Mouse (Mus musculus): ENCODE data around the gene Pinlyp. TPM values are rescaled to one million over a fixed set of nuclear protein-coding genes. Genes with fewer than 3 reads are reported as not detected.

Gene Pinlyp
- polyA plus RNA-seq, 1 experiment from 2014 or later, result 0.21 TPM

GRCm38 (mm10) chr7:24577811-24578210 is 31.9 kb upstream of the Pinlyp start:
- no peak overlapping the region for H3K27ac ChIP-seq
- 89% methylated on average over 10 of the region's 10 CpGs for WGBS
- H3K36me3 ChIP-seq, result peaks cover 6% of the 10 kb centered on the region
- no peaks in the 10 kb centered on the region for H3K9me3 ChIP-seq
- H3K4me1 ChIP-seq, result peaks cover 6% of the 10 kb centered on the region; the same call in 1 of the 2 replicates
- DNase-seq (ENCODE audit: low spot score), result no peak
- H3K4me3 ChIP-seq, result no peak overlapping the region
- H3K27me3 ChIP-seq (ENCODE audit: insufficient read depth, poor library complexity, severe bottlenecking), result no peaks in the 10 kb centered on the region

DNA sequence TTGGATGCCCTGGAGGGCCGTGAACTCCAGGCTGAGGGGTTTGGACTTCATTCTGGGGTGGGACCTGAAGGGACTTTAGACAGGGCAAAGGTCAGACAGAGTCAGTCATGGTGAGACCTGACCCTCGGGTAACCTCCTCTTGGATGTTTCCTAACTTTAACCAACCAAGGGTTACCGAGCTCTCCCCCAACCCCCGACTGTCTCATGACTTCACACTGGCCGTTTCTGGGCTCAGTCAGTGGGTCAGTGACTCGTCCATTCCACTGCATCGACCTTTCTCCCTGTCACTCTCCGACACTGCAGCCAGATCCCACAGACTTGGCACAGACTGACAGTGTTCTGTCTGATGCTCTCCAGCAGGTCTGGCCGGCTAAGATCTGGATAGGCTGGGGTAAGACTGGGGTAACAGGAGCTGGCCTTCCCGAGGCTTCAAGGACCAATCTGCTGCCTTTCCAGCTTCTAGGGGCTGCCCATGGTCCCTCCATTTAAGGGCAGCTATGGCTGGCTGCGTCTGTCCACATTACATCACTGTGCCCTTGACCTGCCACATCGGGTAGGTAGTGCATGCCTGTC is 28.4 kb upstream of the Pinlyp start:
- H3K9me3 ChIP-seq, result no peaks in the 10 kb centered on the region
- no peaks in the 10 kb centered on the region for H3K27me3 ChIP-seq (ENCODE audit: insufficient read depth, poor library complexity, severe bottlenecking)
- H3K27ac ChIP-seq, result no peak overlapping the region
- H3K4me1 ChIP-seq, result peaks cover 6% of the 10 kb centered on the region; the same call in 1 of the 2 replicates
- H3K4me3 ChIP-seq, result no peak overlapping the region
- WGBS, result 62% methylated on average over 12 of the region's 12 CpGs
- no peak for DNase-seq (ENCODE audit: low spot score)
- H3K36me3 ChIP-seq, result peaks cover 37% of the 10 kb centered on the region

DNA sequence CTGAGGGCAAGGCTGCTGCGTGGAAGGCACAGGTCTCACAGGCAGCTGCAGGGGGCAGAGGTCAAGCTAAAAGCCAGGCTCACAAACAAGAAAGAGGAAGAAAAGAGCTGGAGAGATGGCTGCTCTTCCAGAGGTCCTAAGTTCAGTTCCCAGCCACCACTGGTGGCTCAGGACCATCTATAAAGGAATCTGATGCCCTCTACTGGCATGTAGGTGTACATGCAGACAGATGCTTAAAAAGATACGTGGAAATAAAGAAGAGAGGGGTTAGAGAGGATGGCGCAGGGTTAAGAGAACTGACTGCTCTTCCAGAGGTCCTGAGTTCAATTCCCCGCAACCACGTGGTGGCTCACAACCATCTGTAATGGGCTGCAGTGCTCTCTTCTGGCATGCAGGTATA is 26.5 kb upstream of the Pinlyp start:
- no peaks in the 10 kb centered on the region for H3K27me3 ChIP-seq (ENCODE audit: insufficient read depth, poor library complexity, severe bottlenecking)
- WGBS, result 56% methylated on average over 5 of the region's 5 CpGs
- H3K9me3 ChIP-seq, result no peaks in the 10 kb centered on the region
- no peak overlapping the region for H3K27ac ChIP-seq
- no peak for DNase-seq (ENCODE audit: low spot score)
- H3K4me1 ChIP-seq, result peaks cover 6% of the 10 kb centered on the region; the same call in 1 of the 2 replicates
- H3K36me3 ChIP-seq, result peaks cover 49% of the 10 kb centered on the region
- H3K4me3 ChIP-seq, result no peak overlapping the region

- no peak overlapping the region for H3K27ac ChIP-seq
- H3K27me3 ChIP-seq (ENCODE audit: insufficient read depth, poor library complexity, severe bottlenecking), result no peaks in the 10 kb centered on the region
- 81% methylated on average over 4 of the region's 4 CpGs for WGBS
- no peak overlapping the region for H3K4me3 ChIP-seq
- H3K4me1 ChIP-seq, result peaks cover 6% of the 10 kb centered on the region; the same call in 1 of the 2 replicates
- no peak for DNase-seq (ENCODE audit: low spot score)
- no peaks in the 10 kb centered on the region for H3K9me3 ChIP-seq
- H3K36me3 ChIP-seq, result peaks cover 63% of the 10 kb centered on the region
Observed at GRCm38 (mm10) chr7:24571071-24571470, 25.2 kb upstream of the Pinlyp start.

DNA sequence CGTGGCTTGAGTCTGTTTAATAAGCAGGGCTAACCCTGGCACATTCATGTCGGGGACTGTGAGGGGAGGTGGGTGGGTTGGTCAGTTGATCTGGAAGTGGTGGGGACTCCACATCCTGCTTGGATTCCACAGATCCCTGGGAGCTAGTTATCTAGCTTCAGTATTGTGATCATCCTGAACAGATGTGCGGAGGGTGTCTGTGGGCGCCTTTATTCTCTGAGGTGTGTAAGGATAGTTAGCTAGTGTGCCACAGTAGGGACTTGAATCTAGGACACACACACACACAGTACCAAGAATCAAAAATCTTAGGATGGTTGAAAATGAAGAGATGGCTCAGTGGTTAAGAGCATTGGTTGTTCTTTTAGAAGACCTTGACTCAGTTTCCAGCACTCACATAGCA is 22.6 kb upstream of the Pinlyp start:
- peaks cover 82% of the 10 kb centered on the region for H3K36me3 ChIP-seq
- 92% methylated on average over 4 of the region's 4 CpGs for WGBS
- no peaks in the 10 kb centered on the region for H3K27me3 ChIP-seq (ENCODE audit: insufficient read depth, poor library complexity, severe bottlenecking)
- no peak overlapping the region for H3K27ac ChIP-seq
- H3K4me3 ChIP-seq, result no peak overlapping the region
- no peak for DNase-seq (ENCODE audit: low spot score)
- no peaks in the 10 kb centered on the region for H3K9me3 ChIP-seq
- 0 out of 2 replicates have a peak, but pooled peaks cover 1% of the 10 kb centered on the region for H3K4me1 ChIP-seq

DNA sequence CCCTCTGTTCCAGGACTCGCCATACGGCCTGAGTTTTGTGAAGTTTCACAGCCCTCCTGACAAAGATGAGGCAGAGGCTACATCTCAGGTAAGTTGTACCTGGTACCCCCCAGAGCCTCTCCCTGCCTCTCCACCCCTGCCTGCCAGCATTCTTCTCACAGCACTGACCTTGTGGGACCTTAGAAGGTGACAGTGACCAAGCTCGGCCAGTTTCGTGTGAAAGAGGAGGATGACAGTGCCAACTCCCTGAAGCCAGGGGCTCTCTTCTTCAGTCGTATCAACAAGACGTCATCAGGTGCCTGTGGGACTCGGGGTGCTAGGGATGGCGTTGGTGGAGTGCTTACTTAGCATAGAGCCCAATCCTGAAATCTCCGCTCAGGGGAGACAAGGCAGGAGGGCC is 20.3 kb upstream of the Pinlyp start:
- H3K36me3 ChIP-seq, result peaks cover 78% of the 10 kb centered on the region
- no peaks in the 10 kb centered on the region for H3K9me3 ChIP-seq
- H3K4me3 ChIP-seq, result no peak overlapping the region
- 88% methylated on average over 9 of the region's 9 CpGs for WGBS
- no peak for DNase-seq (ENCODE audit: low spot score)
- no peaks in the 10 kb centered on the region for H3K4me1 ChIP-seq
- H3K27me3 ChIP-seq (ENCODE audit: insufficient read depth, poor library complexity, severe bottlenecking), result no peaks in the 10 kb centered on the region
- H3K27ac ChIP-seq, result no peak overlapping the region

DNA sequence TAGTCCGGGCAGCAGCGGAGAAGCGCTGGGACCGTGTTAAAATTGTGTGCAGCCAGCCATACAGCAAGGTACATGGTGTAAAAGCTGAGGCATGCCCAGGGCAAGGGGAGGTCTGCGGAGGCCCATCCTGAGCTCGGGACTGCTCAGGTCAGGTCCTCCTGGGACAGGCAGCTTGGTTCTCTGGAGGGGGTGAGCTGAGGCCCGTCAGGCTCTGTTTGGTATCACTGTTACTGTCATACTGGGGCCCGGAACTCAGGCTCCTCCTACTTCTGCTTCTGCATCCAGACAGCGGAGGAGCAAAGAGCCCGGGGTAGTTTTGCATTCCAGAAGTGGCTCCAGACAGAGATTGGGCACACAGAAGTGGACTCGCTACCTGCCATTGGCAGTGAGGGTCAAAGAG is 19.7 kb upstream of the Pinlyp start:
- no peak overlapping the region for H3K4me3 ChIP-seq
- no peaks in the 10 kb centered on the region for H3K27me3 ChIP-seq (ENCODE audit: insufficient read depth, poor library complexity, severe bottlenecking)
- H3K9me3 ChIP-seq, result no peaks in the 10 kb centered on the region
- H3K4me1 ChIP-seq, result no peaks in the 10 kb centered on the region
- WGBS, result 90% methylated on average over 11 of the region's 11 CpGs
- H3K36me3 ChIP-seq, result peaks cover 78% of the 10 kb centered on the region
- H3K27ac ChIP-seq, result no peak overlapping the region
- no peak for DNase-seq (ENCODE audit: low spot score)

- WGBS, result 58% methylated on average over 6 of the region's 6 CpGs
- no peak for DNase-seq (ENCODE audit: low spot score)
- H3K27ac ChIP-seq, result no peak overlapping the region
- H3K27me3 ChIP-seq (ENCODE audit: insufficient read depth, poor library complexity, severe bottlenecking), result no peaks in the 10 kb centered on the region
- no peaks in the 10 kb centered on the region for H3K4me1 ChIP-seq
- no peaks in the 10 kb centered on the region for H3K9me3 ChIP-seq
- no peak overlapping the region for H3K4me3 ChIP-seq
- H3K36me3 ChIP-seq, result peaks cover 78% of the 10 kb centered on the region
Observed at GRCm38 (mm10) chr7:24564607-24565265, 18.8 kb upstream of the Pinlyp start.

GRCm38 (mm10) chr7:24563837-24564206 is 17.9 kb upstream of the Pinlyp start:
- H3K27ac ChIP-seq, result no peak overlapping the region
- no peaks in the 10 kb centered on the region for H3K4me1 ChIP-seq
- H3K9me3 ChIP-seq, result no peaks in the 10 kb centered on the region
- DNase-seq (ENCODE audit: low spot score), result no peak
- no peaks in the 10 kb centered on the region for H3K27me3 ChIP-seq (ENCODE audit: insufficient read depth, poor library complexity, severe bottlenecking)
- WGBS, result 85% methylated on average over 4 of the region's 4 CpGs
- no peak overlapping the region for H3K4me3 ChIP-seq
- H3K36me3 ChIP-seq, result peaks cover 85% of the 10 kb centered on the region

GRCm38 (mm10) chr7:24563191-24563836 is 17.4 kb upstream of the Pinlyp start:
- DNase-seq (ENCODE audit: low spot score), result no peak
- 90% methylated on average over 8 of the region's 8 CpGs for WGBS
- Histone ChIP-seq H3K27me3 (ENCODE audit: insufficient read depth, poor library complexity, severe bottlenecking) (no peaks in the 10 kb centered on the region), H3K9me3 (no peaks in the 10 kb centered on the region), H3K4me3 (no peak overlapping the region), H3K4me1 (no peaks in the 10 kb centered on the region), H3K36me3 (peaks cover 84% of the 10 kb centered on the region), H3K27ac (no peak overlapping the region)

GRCm38 (mm10) chr7:24561450-24561849 is 15.5 kb upstream of the Pinlyp start:
- WGBS, result 82% methylated on average over 4 of the region's 4 CpGs
- Histone ChIP-seq H3K36me3 (peaks cover 76% of the 10 kb centered on the region), H3K27ac (no peak overlapping the region), H3K9me3 (no peaks in the 10 kb centered on the region), H3K4me1 (no peaks in the 10 kb centered on the region), H3K27me3 (ENCODE audit: insufficient read depth, poor library complexity, severe bottlenecking) (no peaks in the 10 kb centered on the region), H3K4me3 (no peak overlapping the region)
- no peak for DNase-seq (ENCODE audit: low spot score)

DNA sequence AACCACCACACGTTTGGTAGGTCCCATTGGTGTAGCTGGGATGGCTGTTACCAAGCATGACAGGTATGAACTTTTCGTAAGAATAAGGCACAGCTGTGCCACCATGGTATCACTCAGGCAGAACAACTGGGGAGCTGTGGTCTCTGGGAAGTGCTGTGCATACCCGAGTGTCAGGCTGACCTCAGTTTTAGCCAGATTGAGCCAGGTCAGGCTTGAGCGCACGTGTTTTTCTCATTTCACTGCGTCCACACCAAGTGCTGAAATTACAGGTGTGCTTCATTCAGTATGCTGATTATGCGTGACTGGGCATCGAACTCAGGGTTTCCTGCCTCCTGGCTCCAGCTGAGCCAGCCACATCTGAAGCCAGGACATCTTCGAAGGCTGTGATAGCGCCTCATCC is 9.9 kb upstream of the Pinlyp start:
- no peak for DNase-seq (ENCODE audit: low spot score)
- Histone ChIP-seq H3K27me3 (ENCODE audit: insufficient read depth, poor library complexity, severe bottlenecking) (no peaks in the 10 kb centered on the region), H3K36me3 (peaks cover 85% of the 10 kb centered on the region), H3K27ac (no peak overlapping the region), H3K4me1 (no peaks in the 10 kb centered on the region), H3K4me3 (no peak overlapping the region), H3K9me3 (no peaks in the 10 kb centered on the region)
- 90% methylated on average over 10 of the region's 10 CpGs for WGBS

- H3K4me3 ChIP-seq, result no peak overlapping the region
- no peak overlapping the region for H3K27ac ChIP-seq
- H3K27me3 ChIP-seq (ENCODE audit: insufficient read depth, poor library complexity, severe bottlenecking), result no peaks in the 10 kb centered on the region
- 83% methylated on average over 12 of the region's 12 CpGs for WGBS
- peaks cover 7% of the 10 kb centered on the region for H3K4me1 ChIP-seq
- no peak for DNase-seq (ENCODE audit: low spot score)
- peaks cover 83% of the 10 kb centered on the region for H3K36me3 ChIP-seq
- H3K9me3 ChIP-seq, result no peaks in the 10 kb centered on the region
Observed at GRCm38 (mm10) chr7:24551985-24552759, 6.3 kb upstream of the Pinlyp start.
